Mouse (Mus musculus) CH12.LX (cell line): ENCODE results near the gene Rpl34.

Experiments
- HCFC1 ChIP-seq: IDR thresholded peaks from 2 replicates; pipeline ENCODE4 v1.6.1; 2012; ENCODE audit warnings: low read depth, mild to moderate bottlenecking, inconsistent platforms, low read length, improper control_type of control experiment
- MAX ChIP-seq: IDR thresholded peaks from 2 replicates; pipeline ENCODE4 v1.6.1; 2011; ENCODE audit warnings: low read length, improper control_type of control experiment

DNA sequence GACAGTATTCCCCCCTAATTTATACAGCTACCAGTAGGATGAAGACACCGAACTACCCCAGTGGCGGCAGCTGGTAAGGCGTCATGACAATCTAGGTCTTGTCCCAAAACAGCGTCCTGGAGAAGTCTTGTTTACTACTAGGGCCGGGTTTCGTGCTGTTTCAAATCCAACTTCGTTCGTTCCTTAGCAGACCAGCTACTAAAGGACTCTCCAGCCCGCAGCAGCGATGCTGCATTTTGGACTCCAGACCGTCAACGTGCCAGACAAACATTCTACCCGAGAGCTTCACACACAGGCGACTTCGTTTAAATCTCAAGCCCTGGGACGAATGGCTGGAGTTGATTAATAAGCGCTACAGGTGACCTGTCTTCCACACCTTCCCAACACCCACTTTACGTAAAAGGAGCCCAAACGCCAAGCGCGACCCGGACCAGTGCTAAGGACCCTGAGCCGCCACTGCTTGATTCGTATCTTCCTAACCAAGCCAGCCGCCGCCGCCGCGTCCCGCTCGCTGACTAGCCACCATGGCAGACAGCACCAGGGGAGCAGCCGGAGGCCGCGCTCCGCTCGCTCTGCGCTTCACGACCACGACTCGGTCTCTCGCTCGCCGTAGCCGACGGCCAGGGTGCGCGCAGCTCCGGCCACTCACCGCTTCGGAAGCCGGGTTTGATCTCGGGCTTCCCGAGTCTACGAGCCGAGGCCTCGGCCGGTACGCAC, 568 bp downstream of the Rpl34 start:
- no peak for TF ChIP-seq MAX
- no peak for TF ChIP-seq HCFC1
